Mouse (Mus musculus): ENCODE results near the gene Evc2. TPM values are rescaled to one million over a fixed set of nuclear protein-coding genes. Genes with fewer than 3 reads are reported as not detected.

Gene Evc2
- total RNA-seq, 2 experiments from 2014 or later: 4.3 to 5.0 TPM

DNA sequence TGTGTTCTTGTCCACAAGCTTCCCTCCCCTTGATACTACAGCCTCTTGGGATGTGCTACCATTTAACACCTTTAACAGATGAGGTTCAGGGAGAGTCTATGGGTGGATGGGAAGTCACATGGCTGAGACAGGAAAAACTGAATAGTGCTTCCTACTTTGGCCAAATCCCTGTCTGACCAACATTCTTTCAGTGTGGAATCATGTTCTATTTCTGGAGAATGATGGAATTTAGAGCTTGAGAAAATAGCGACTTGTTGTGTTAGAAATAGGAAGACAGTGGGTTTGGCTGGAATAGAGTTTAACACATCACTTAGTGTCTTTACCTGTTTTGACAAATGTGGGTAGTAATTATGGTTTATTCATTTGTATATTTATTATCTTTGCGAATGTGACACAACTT, 129.3 kb downstream of the Evc2 start:
- intact Hi-C loops (cut with DNase I): no loop called here
- DNase-seq: no peak

DNA sequence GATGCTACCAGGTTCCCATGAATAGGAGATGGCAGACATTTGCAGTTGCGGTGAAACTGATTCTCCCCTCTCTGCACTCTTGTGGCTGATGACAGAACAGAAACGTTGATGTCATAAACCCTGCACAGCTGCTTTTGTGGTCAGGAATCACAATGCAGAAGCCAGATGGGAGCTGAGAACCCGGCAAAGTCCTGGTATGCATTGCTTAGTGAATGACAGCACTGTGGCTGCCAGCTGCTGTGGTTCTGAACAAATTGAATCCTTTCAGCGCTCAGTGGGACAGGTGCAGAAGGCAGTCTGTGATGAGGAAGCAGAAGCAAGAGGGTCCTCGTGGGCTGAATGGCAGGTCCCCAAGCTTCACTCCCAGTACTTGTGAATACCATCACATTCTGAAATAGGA, 130.7 kb downstream of the Evc2 start:
- DNase-seq: no peak
- intact Hi-C loops (cut with DNase I): no loop called here

DNA sequence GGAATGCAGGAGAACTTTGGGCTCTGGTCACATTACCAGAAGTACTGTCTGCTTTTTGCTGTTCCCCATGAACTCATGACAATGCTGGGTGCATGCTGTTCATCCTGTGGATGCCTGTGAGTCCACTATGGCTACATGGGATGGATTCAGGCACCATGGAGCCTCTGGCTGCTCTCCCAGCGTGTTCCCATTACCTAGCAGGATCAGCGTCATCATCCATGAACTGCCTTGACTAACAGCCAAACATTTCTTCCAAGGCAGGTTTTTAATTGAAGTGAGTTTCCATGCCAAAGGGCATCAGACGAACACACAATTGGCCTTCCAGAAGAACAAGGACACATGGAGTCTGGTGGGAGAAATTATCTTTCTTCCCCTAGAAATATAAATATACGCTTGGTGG, 133.3 kb downstream of the Evc2 start:
- intact Hi-C loops (cut with DNase I): no loop called here
- DNase-seq: no peak

DNA sequence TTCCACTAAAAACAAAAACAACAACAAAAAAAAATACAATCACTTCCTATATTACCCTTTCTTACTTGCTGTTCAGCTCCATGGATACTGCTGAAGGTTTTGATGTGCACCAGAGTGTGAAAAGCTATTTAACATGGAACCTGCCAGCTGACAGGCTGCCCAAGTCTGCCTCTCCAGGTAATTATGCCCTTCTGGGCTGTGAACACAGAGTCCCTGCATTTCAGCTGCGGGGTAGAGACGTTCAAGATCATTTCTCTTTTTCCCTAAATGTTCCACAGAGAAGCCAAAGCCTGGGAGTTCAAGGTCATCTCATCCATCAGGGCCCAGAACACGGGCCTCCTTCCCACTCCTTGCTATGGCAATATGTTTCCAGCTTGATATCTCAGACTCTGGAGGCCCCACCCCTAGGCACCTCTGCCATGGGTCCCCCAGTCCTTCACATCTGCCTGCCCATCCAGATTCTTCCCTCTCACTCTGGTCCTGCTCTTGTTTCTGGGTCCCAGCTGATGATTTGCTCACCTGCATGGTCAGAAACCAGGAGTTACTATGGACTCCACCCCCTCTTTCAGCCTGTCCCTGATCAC, 133.8 kb downstream of the Evc2 start:
- DNase-seq: no peak
- intact Hi-C loops (cut with DNase I): no loop called here

Other genes with a start within 250 kb of the Evc2 start
- gene Crmp1, start 96.6 kb upstream of the Evc2 start, total RNA-seq (2021): under 1 TPM; 0.65 to 0.69 TPM
- gene Evc, start 1.6 kb upstream of the Evc2 start, total RNA-seq (2021): 1 to 10 TPM; 6.1 to 6.3 TPM

All from heart, postnatal 36 days (tissue).